Mouse (Mus musculus) midbrain, embryonic 12.5 days (tissue): Measurements from ENCODE around the gene St14. TPM values are rescaled to one million over a fixed set of nuclear protein-coding genes. Genes with fewer than 3 reads are reported as not detected.

ENCODE experiments used
- ATAC-seq: fragments of 200-750 bp; cut with Nextera tagmentation; 2 replicates; pipeline ENCODE4 v1.8.0; 2017; ENCODE audit warnings: low read depth, moderate TSS enrichment, moderate library complexity; ENCODE audit not compliant: low FRiP score
- H3K27ac ChIP-seq: fragments of 300-500 bp; sonication (generic); replicated peaks from 2 replicates; pipeline ENCODE4 v1.5.1; 2016; ENCODE audit warnings: mild to moderate bottlenecking
- H3K27me3 ChIP-seq: fragments of 300-500 bp; sonication (generic); 2 replicates; pipeline ENCODE4 v1.6.1; 2016; ENCODE audit warnings: mild to moderate bottlenecking
- H3K36me3 ChIP-seq: fragments of 300-500 bp; sonication (generic); 2 replicates; pipeline ENCODE4 v1.6.1; 2016
- H3K4me1 ChIP-seq: fragments of 300-500 bp; sonication (generic); 2 replicates; pipeline ENCODE4 v1.6.1; 2016
- H3K4me2 ChIP-seq: fragments of 300-500 bp; sonication (generic); replicated peaks from 2 replicates; pipeline ENCODE4 v1.6.1; 2016; ENCODE audit warnings: mild to moderate bottlenecking, moderate library complexity
- H3K4me3 ChIP-seq: fragments of 300-500 bp; sonication (generic); 2 replicates; pipeline ENCODE4 v1.5.1; 2016; ENCODE audit warnings: mild to moderate bottlenecking
- H3K9ac ChIP-seq: fragments of 300-500 bp; sonication (generic); replicated peaks from 2 replicates; pipeline ENCODE4 v1.6.1; 2016; ENCODE audit warnings: mild to moderate bottlenecking, moderate library complexity
- H3K9me3 ChIP-seq: fragments of 300-500 bp; sonication (generic); 2 replicates; pipeline ENCODE4 v1.6.1; 2016; ENCODE audit warnings: mild to moderate bottlenecking
- WGBS: fragments of 180-500 bp; shearing (Covaris S2); methylation state at CpG from one replicate; pipeline ENCODE4 v1.1.7; 2016; 5-methylcytosine and 5-hydroxymethylcytosine counted together
- polyA plus RNA-seq: library from polyadenylated mRNA; unstranded; fragments of >200 nt; fragmentation: Nextera tagmentation; extraction: Ambion mirVana; gene quantifications from 2 replicates; pipeline ENCODE4 v1.2.1, GENCODE M21; 2016

The St14 gene
- polyA plus RNA-seq, 1 experiment from 2014 or later = 1.0 TPM

- Histone ChIP-seq H3K4me2 (no peak overlapping the region), H3K27me3 (no peaks in the 10 kb centered on the region), H3K4me3 (no peak overlapping the region), H3K4me1 (no peaks in the 10 kb centered on the region; the same call in 1 of the 2 replicates), H3K27ac (no peak overlapping the region), H3K36me3 (no peaks in the 10 kb centered on the region), H3K9me3 (no peaks in the 10 kb centered on the region), H3K9ac (no peak overlapping the region)
- 73% methylated on average over 11 of the region's 11 CpGs for WGBS
- no peak for ATAC-seq
Measured at GRCm38 (mm10) chr9:31119882-31120532, 11.6 kb downstream of the St14 start.

GRCm38 (mm10) chr9:31119405-31119804 is 12.2 kb downstream of the St14 start:
- ATAC-seq = no peak
- Histone ChIP-seq H3K4me3 (no peak overlapping the region), H3K9me3 (no peaks in the 10 kb centered on the region), H3K4me1 (no peaks in the 10 kb centered on the region; the same call in 1 of the 2 replicates), H3K4me2 (no peak overlapping the region), H3K9ac (no peak overlapping the region), H3K36me3 (no peaks in the 10 kb centered on the region), H3K27me3 (no peaks in the 10 kb centered on the region), H3K27ac (no peak overlapping the region)
- 81% methylated on average over 5 of the region's 5 CpGs for WGBS

- Histone ChIP-seq H3K9ac (no peak overlapping the region), H3K36me3 (no peaks in the 10 kb centered on the region), H3K27me3 (no peaks in the 10 kb centered on the region), H3K27ac (no peak overlapping the region), H3K9me3 (no peaks in the 10 kb centered on the region), H3K4me3 (no peak overlapping the region), H3K4me2 (no peak overlapping the region), H3K4me1 (no peaks in the 10 kb centered on the region; the same call in 1 of the 2 replicates)
- WGBS = 40% methylated on average over 11 of the region's 11 CpGs
- ATAC-seq = no peak
Measured at GRCm38 (mm10) chr9:31118520-31119298, 12.9 kb downstream of the St14 start.

GRCm38 (mm10) chr9:31117488-31117887 is 14.2 kb downstream of the St14 start:
- H3K27me3 ChIP-seq = no peaks in the 10 kb centered on the region
- no peak overlapping the region for H3K9ac ChIP-seq
- ATAC-seq = no peak
- H3K36me3 ChIP-seq = no peaks in the 10 kb centered on the region
- H3K9me3 ChIP-seq = no peaks in the 10 kb centered on the region
- no peaks in the 10 kb centered on the region; the same call in 1 of the 2 replicates for H3K4me1 ChIP-seq
- WGBS = 85% methylated on average over 6 of the region's 6 CpGs
- no peak overlapping the region for H3K4me2 ChIP-seq
- no peak overlapping the region for H3K27ac ChIP-seq
- no peak overlapping the region for H3K4me3 ChIP-seq

GRCm38 (mm10) chr9:31117088-31117487 is 14.6 kb downstream of the St14 start:
- WGBS = 94% methylated on average over 11 of the region's 11 CpGs

GRCm38 (mm10) chr9:31115586-31115985 is 16.1 kb downstream of the St14 start:
- H3K27me3 ChIP-seq = no peaks in the 10 kb centered on the region
- no peak overlapping the region for H3K4me3 ChIP-seq
- no peak overlapping the region for H3K4me2 ChIP-seq
- H3K9ac ChIP-seq = no peak overlapping the region
- no peaks in the 10 kb centered on the region for H3K36me3 ChIP-seq
- ATAC-seq = no peak
- no peak overlapping the region for H3K27ac ChIP-seq
- no peaks in the 10 kb centered on the region; the same call in 1 of the 2 replicates for H3K4me1 ChIP-seq
- H3K9me3 ChIP-seq = no peaks in the 10 kb centered on the region

More at GRCm38 (mm10) chr9:31117088-31117487, 14.6 kb downstream of the St14 start:
- Histone ChIP-seq H3K36me3 (no peaks in the 10 kb centered on the region), H3K27ac (no peak overlapping the region), H3K4me1 (no peaks in the 10 kb centered on the region; the same call in 1 of the 2 replicates), H3K4me2 (no peak overlapping the region), H3K9me3 (no peaks in the 10 kb centered on the region), H3K27me3 (no peaks in the 10 kb centered on the region), H3K4me3 (no peak overlapping the region), H3K9ac (no peak overlapping the region)
- ATAC-seq = no peak

GRCm38 (mm10) chr9:31108464-31108863 is 23.2 kb downstream of the St14 start:
- Histone ChIP-seq H3K4me3 (no peak overlapping the region), H3K4me1 (no peaks in the 10 kb centered on the region), H3K9me3 (no peaks in the 10 kb centered on the region), H3K27ac (no peak overlapping the region), H3K4me2 (no peak overlapping the region), H3K27me3 (no peaks in the 10 kb centered on the region), H3K9ac (no peak overlapping the region), H3K36me3 (no peaks in the 10 kb centered on the region)
- ATAC-seq = no peak
- WGBS = 91% methylated on average over 8 of the region's 8 CpGs

GRCm38 (mm10) chr9:31098118-31098517 is 33.5 kb downstream of the St14 start:
- no peak overlapping the region for H3K27ac ChIP-seq
- H3K4me1 ChIP-seq = no peaks in the 10 kb centered on the region
- no peaks in the 10 kb centered on the region for H3K36me3 ChIP-seq
- WGBS = 77% methylated on average over 6 of the region's 6 CpGs
- H3K9me3 ChIP-seq = no peaks in the 10 kb centered on the region
- no peak overlapping the region for H3K4me3 ChIP-seq
- ATAC-seq = no peak
- no peaks in the 10 kb centered on the region; the same call in 1 of the 2 replicates for H3K27me3 ChIP-seq
- H3K9ac ChIP-seq = no peak overlapping the region
- no peak overlapping the region for H3K4me2 ChIP-seq

- Histone ChIP-seq H3K9ac (no peak overlapping the region), H3K36me3 (no peaks in the 10 kb centered on the region), H3K9me3 (no peaks in the 10 kb centered on the region), H3K4me1 (no peaks in the 10 kb centered on the region), H3K27ac (no peak overlapping the region), H3K27me3 (no peaks in the 10 kb centered on the region; the same call in 1 of the 2 replicates), H3K4me3 (no peak overlapping the region), H3K4me2 (no peak overlapping the region)
- ATAC-seq = no peak
- WGBS = 85% methylated on average over 20 of the region's 20 CpGs
Measured at GRCm38 (mm10) chr9:31097088-31098082, 34.3 kb downstream of the St14 start.

GRCm38 (mm10) chr9:31092833-31093195 is 38.8 kb downstream of the St14 start:
- ATAC-seq = no peak

GRCm38 (mm10) chr9:31092111-31092832 is 39.4 kb downstream of the St14 start:
- ATAC-seq = no peak
- Histone ChIP-seq H3K27me3 (peaks cover 3% of the 10 kb centered on the region; the same call in 1 of the 2 replicates), H3K9ac (no peak overlapping the region), H3K27ac (no peak overlapping the region), H3K36me3 (no peaks in the 10 kb centered on the region), H3K4me1 (0 out of 2 replicates have a peak, but pooled peaks cover 3% of the 10 kb centered on the region), H3K9me3 (no peaks in the 10 kb centered on the region), H3K4me3 (no peak overlapping the region), H3K4me2 (no peak overlapping the region)
- 91% methylated on average over 18 of the region's 18 CpGs for WGBS

More at GRCm38 (mm10) chr9:31092833-31093195, 38.8 kb downstream of the St14 start:
- H3K9ac ChIP-seq = no peak overlapping the region
- 93% methylated on average over 10 of the region's 10 CpGs for WGBS
- no peaks in the 10 kb centered on the region for H3K9me3 ChIP-seq
- H3K27ac ChIP-seq = no peak overlapping the region
- no peak overlapping the region for H3K4me2 ChIP-seq
- no peaks in the 10 kb centered on the region; the same call in 1 of the 2 replicates for H3K27me3 ChIP-seq
- H3K36me3 ChIP-seq = no peaks in the 10 kb centered on the region
- H3K4me3 ChIP-seq = no peak overlapping the region
- 0 out of 2 replicates have a peak, but pooled peaks cover under 1% of the 10 kb centered on the region for H3K4me1 ChIP-seq
